Mouse (Mus musculus) hindbrain, embryonic 13.5 days (tissue): ENCODE measurements around the gene Zic1. TPM values are rescaled to one million over a fixed set of nuclear protein-coding genes. Genes with fewer than 3 reads are reported as not detected.

Source experiments
- ATAC-seq: fragments of 200-750 bp; cut with Nextera tagmentation; 2 replicates; pipeline ENCODE4 v1.8.0; 2017; ENCODE audit warnings: moderate TSS enrichment; ENCODE audit not compliant: low FRiP score
- H3K27ac ChIP-seq: fragments of 300-500 bp; sonication (generic); 2 replicates; pipeline ENCODE4 v1.5.1; 2015; ENCODE audit warnings: inconsistent platforms, mild to moderate bottlenecking, moderate library complexity
- H3K27me3 ChIP-seq: fragments of 300-500 bp; sonication (generic); 2 replicates; pipeline ENCODE4 v1.6.1; 2015; ENCODE audit warnings: mild to moderate bottlenecking, inconsistent platforms
- H3K36me3 ChIP-seq: fragments of 300-500 bp; sonication (generic); 2 replicates; pipeline ENCODE4 v1.6.1; 2015; ENCODE audit warnings: mild to moderate bottlenecking, inconsistent platforms
- H3K4me1 ChIP-seq: fragments of 300-500 bp; sonication (generic); replicated peaks from 2 replicates; pipeline ENCODE4 v1.6.1; 2015; ENCODE audit warnings: inconsistent platforms
- H3K4me2 ChIP-seq: fragments of 300-500 bp; sonication (generic); 2 replicates; pipeline ENCODE4 v1.6.1; 2015; ENCODE audit warnings: inconsistent platforms, mild to moderate bottlenecking, moderate library complexity
- H3K4me3 ChIP-seq: fragments of 300-500 bp; sonication (generic); 2 replicates; pipeline ENCODE4 v1.5.1; 2015; ENCODE audit warnings: mild to moderate bottlenecking, inconsistent platforms
- H3K9ac ChIP-seq: fragments of 300-500 bp; sonication (generic); 2 replicates; pipeline ENCODE4 v1.6.1; 2015; ENCODE audit warnings: mild to moderate bottlenecking, inconsistent platforms
- H3K9me3 ChIP-seq: fragments of 300-500 bp; sonication (generic); 2 replicates; pipeline ENCODE4 v1.6.1; 2016; ENCODE audit warnings: inconsistent platforms
- WGBS: fragments of 180-500 bp; shearing (Covaris S2); methylation state at CpG from one replicate; pipeline ENCODE4 v1.1.7; 2015; 5-methylcytosine and 5-hydroxymethylcytosine counted together
- polyA plus RNA-seq: library from polyadenylated mRNA; unstranded; fragments of >200 nt; fragmentation: Nextera tagmentation; extraction: Ambion mirVana; gene quantifications from 2 replicates; pipeline ENCODE4 v1.2.1, GENCODE M21; 2015

Zic1 gene
- polyA plus RNA-seq, 1 experiment from 2014 or later, result 21.3 TPM

DNA sequence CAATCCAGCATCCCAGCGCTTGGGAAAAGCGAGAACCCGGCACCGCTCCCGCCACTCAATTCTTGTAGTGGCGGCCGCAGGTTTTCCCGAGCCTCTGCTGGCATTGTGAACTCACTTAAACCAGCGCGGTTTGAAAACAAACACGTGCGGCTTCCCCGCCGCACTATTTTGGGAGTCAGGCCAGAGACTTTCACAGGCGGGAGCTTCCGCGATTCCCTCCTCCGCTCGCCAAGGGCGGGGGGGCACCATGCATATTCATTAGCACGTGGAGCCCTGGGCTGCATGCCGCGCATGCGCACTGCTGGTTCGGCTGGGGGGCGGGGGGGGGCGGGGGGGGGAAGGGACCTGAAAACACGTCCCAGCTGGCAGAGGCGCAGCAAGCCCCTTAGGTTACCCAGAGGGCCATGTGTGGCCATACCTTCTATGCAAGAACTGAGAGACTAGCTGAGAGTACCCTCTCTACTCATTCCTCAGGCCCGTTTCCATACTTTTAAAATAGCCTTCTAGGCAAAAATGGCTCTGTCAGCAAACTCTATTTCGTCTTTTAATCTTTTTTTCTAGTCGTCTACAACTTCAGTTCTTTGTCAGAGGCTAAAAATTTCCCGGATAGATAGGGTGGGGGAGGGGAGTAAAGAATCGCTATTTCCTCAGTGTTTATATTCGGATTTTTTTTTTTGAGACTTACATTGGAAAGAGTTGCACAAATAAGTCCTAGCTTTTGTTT lies 9.8 kb downstream of the Zic1 start:
- Histone ChIP-seq H3K9ac (peak overlapping the region; percentile 70), H3K27me3 (peaks cover 75% of the 10 kb centered on the region), H3K9me3 (no peaks in the 10 kb centered on the region), H3K4me2 (peak overlapping the region; percentile 53), H3K4me3 (peak overlapping the region; percentile 33), H3K27ac (peak overlapping the region; percentile 85), H3K36me3 (no peaks in the 10 kb centered on the region), H3K4me1 (peaks cover 34% of the 10 kb centered on the region)
- WGBS, result 1% methylated on average over 30 of the region's 35 CpGs
- peak; percentile 84 for ATAC-seq

DNA sequence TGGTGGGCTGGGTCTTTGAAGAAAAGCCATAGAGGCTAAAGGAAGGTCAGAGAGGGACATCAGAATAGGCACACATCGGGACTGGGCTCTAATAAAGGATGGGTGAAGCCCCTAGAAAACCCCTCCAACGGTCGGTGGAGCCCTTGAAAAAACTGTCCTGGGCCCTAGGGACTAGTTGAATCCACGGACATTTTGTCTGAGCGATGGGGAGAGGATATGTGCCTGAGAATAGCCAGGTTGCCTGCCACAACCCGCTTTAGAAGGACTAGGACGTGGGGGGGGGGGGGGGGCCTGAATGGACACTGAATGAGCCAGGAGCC lies 10.4 kb downstream of the Zic1 start:
- no peaks in the 10 kb centered on the region for H3K9me3 ChIP-seq
- peak overlapping the region; percentile 53 for H3K4me2 ChIP-seq
- H3K4me3 ChIP-seq, result peak overlapping the region; percentile 33
- no peak; the same call in 1 of the 2 replicates for ATAC-seq
- peak overlapping the region; percentile 85 for H3K27ac ChIP-seq
- peaks cover 36% of the 10 kb centered on the region for H3K4me1 ChIP-seq
- 1% methylated on average over 7 of the region's 7 CpGs for whole genome bisulfite sequencing
- H3K36me3 ChIP-seq, result no peaks in the 10 kb centered on the region
- H3K27me3 ChIP-seq, result peaks cover 81% of the 10 kb centered on the region
- H3K9ac ChIP-seq, result peak overlapping the region; percentile 70

DNA sequence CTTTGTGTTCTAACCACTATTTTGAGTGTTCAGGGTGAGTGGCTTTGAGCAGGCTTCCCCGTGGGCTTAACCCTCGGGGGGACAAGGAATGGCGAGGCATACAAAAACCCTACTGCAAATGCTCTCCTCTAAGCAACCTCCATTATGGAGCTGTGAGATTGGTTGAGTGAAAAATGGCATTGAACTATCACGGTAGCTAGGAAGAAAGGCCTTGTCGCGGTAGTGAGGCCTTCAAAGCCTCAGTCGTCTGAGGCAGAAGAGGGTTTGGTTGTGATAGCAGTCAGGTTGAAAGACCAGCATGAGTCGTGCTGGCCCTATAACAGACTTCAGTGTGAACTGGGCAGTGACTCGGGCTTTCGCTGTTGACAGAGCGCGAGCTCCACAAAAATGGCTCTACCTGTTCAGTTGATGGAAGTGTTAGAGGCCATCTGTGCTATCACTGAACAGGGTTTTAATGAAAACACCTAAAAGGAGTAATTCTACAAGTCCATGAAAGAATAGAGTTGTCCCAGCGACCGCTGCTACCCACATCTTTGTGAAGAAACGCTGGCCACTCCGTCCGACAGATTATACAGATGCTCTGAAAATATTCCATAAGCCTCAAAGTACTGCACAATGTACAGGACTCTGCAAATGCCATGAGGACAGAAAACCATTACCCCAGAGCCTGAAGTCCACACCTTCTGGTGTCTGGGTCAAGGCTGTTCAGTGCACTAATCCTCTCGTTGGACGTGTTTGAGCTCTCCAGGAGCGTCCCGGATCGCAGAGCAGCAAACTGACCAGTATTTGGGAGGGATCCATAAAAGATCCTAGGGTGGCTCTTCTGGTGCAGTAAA lies 11.0 kb downstream of the Zic1 start:
- Histone ChIP-seq H3K27me3 (peaks cover 83% of the 10 kb centered on the region), H3K27ac (peak overlapping the region; percentile 85), H3K9me3 (no peaks in the 10 kb centered on the region), H3K4me2 (peak overlapping the region; percentile 53), H3K4me3 (peak overlapping the region; percentile 33), H3K9ac (peak overlapping the region; percentile 70), H3K36me3 (no peaks in the 10 kb centered on the region), H3K4me1 (peaks cover 36% of the 10 kb centered on the region)
- WGBS, result 7% methylated on average over 22 of the region's 22 CpGs
- peak; percentile 7; the same call in 1 of the 2 replicates for ATAC-seq

DNA sequence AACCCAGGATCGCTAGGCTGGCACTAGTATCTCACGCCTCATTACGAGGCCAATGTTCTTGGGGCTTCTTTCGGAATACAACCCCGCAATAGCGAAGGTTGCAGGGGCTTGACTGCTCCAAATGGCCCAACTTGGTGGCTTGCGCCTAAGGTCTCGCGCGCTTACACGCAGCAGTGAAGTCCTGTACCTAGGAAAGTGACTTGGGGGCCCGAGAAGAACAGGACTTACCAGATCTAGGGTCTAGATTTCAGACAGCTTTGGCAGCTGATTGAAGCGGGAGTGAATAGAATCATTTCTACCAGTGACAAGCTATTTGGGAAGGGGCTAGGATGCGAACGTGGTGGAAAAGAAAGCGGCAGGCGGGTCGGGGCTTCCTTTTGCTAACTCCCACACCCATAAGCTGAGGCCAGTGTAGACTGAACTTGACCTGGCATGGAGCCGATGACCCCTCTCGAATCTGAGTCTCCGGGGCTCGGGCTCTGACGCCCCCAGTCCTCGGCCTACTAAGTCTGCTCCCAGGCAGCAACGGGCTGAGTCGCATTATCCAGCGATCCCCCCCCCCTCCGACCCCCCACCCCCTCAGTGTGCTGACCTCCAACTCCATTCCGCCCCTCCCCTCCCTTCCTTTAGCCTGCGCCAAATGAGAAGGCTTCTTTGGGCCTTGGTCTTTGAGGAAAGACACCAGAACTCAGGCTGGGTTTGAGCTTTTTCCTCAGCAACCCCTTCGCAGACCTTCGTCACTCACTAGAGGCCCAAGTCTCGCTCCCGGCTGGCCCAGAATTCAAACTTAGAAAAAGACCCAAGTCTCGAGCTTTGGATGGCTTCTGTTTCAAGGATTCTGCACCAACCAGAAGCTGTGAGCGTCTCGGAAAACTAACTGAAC lies 11.8 kb downstream of the Zic1 start:
- peak overlapping the region; percentile 33 for H3K4me3 ChIP-seq
- peak overlapping the region; percentile 70 for H3K9ac ChIP-seq
- peak overlapping the region; percentile 53 for H3K4me2 ChIP-seq
- peaks cover 80% of the 10 kb centered on the region for H3K27me3 ChIP-seq
- H3K4me1 ChIP-seq, result peaks cover 36% of the 10 kb centered on the region
- ATAC-seq, result no peak
- H3K36me3 ChIP-seq, result no peaks in the 10 kb centered on the region
- peak overlapping the region; percentile 85 for H3K27ac ChIP-seq
- 4% methylated on average over 36 of the region's 37 CpGs for WGBS
- H3K9me3 ChIP-seq, result no peaks in the 10 kb centered on the region

DNA sequence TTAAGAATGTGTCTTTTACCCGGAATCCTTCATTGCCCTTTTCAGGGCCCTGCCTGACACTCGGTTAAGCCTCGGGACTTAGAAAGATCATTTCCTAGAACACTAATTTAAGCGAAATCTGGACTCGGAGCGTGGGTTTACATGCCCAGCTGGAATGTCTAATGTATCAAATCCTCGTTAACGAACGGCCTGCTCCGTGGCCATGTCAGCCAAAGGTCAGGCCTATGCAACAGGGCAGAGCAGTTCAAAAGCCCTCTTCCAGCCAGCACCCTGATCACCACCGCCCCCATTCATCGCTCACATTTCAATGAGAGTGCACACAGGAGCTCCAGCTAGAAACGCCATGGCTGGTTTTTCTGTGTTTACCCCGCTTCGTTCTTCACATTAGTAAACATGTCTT lies 12.8 kb downstream of the Zic1 start:
- H3K4me3 ChIP-seq, result peak overlapping the region; percentile 31

DNA sequence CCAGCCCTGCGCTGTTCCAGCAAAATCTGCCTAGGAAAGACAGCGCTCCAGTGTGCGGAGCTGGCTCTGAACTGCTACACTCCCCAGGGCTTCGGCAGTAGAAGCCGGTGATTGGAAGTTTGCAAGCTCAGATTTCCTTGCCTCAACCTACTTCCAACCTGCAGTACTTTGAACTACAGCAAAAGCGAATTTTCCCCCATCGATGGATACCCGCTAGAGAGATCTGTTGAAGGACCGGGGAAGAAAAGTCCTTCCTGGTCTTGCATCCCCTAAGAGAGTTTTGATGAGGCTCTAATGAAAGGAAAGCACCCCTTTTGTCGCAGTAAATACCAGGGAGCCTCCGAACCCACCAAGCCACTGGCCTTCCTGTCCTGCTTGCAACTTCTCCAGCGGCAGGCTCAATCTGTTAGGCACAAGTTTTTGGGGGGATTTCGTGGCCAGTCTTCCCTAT lies 13.6 kb downstream of the Zic1 start:
- WGBS, result 2% methylated on average over 13 of the region's 13 CpGs
- H3K27me3 ChIP-seq, result peaks cover 73% of the 10 kb centered on the region
- H3K36me3 ChIP-seq, result no peaks in the 10 kb centered on the region
- H3K4me2 ChIP-seq, result peak overlapping the region; percentile 53
- no peaks in the 10 kb centered on the region for H3K9me3 ChIP-seq
- peaks cover 34% of the 10 kb centered on the region for H3K4me1 ChIP-seq
- H3K27ac ChIP-seq, result peak overlapping the region; percentile 81
- peak overlapping the region; percentile 31 for H3K4me3 ChIP-seq
- peak overlapping the region; percentile 70 for H3K9ac ChIP-seq
- ATAC-seq, result no peak

More for the DNA sequence above, 12.8 kb downstream of the Zic1 start:
- peaks cover 77% of the 10 kb centered on the region for H3K27me3 ChIP-seq
- peak overlapping the region; percentile 70 for H3K9ac ChIP-seq
- no peak for ATAC-seq
- WGBS, result 1% methylated on average over 15 of the region's 15 CpGs
- H3K4me2 ChIP-seq, result peak overlapping the region; percentile 53
- H3K9me3 ChIP-seq, result no peaks in the 10 kb centered on the region
- no peaks in the 10 kb centered on the region for H3K36me3 ChIP-seq
- H3K27ac ChIP-seq, result peak overlapping the region; percentile 85
- H3K4me1 ChIP-seq, result peaks cover 36% of the 10 kb centered on the region

DNA sequence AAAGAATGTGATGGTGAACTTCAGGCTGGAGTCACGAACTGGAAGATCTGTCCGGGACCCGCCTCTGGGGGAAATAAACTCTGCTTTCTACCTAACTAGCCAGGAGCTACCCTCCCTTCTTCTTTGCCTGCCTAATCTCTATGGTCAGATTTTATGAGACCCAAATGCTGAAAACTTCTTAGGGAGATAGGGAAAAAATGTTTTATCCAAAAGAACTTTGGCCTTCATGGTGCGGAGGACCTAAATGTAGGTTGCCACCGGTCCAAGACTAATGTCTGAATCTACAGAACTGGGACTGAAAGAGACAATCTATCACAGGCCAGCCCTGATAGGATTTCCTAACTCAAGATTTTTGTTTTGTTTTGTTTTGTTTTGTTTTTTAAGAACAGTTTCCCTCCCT lies 14.2 kb downstream of the Zic1 start:
- peaks cover 34% of the 10 kb centered on the region for H3K4me1 ChIP-seq
- 5% methylated on average over 5 of the region's 5 CpGs for WGBS
- H3K27ac ChIP-seq, result peak overlapping the region; percentile 79
- peak overlapping the region; percentile 31 for H3K4me3 ChIP-seq
- H3K9me3 ChIP-seq, result no peaks in the 10 kb centered on the region
- no peak for ATAC-seq
- peaks cover 67% of the 10 kb centered on the region for H3K27me3 ChIP-seq
- H3K36me3 ChIP-seq, result no peaks in the 10 kb centered on the region
- H3K4me2 ChIP-seq, result peak overlapping the region; percentile 53
- H3K9ac ChIP-seq, result peak overlapping the region; percentile 57

DNA sequence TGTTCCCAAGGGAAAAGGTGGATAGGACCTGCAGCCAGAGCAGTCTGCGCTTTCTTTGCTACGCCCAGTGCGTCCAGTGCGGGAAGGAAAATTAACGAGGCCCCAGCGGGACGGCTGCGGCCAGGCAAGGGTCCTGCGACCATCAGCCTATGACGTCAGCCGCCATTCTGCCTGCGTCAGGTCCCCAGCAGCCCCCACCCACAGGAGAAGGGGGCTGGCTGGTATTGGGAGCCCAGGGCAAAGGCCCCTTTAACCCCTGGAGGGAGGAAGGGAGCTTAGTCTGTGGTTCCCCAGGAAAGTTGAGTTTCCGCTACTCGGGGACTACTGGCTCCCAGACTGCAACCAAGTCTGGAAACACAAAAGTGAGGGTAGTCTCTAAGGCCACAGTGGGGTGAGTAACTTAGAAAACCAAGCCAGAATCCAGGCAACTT lies 14.7 kb downstream of the Zic1 start:
- Histone ChIP-seq H3K36me3 (no peaks in the 10 kb centered on the region), H3K9ac (peak overlapping the region; percentile 57), H3K4me2 (peak overlapping the region; percentile 53), H3K27me3 (peaks cover 67% of the 10 kb centered on the region), H3K4me1 (peaks cover 32% of the 10 kb centered on the region), H3K27ac (peak overlapping the region; percentile 79), H3K9me3 (no peaks in the 10 kb centered on the region), H3K4me3 (peak overlapping the region; percentile 31)
- peak; percentile 29 for ATAC-seq
- under 1% methylated on average over 14 of the region's 14 CpGs for WGBS

DNA sequence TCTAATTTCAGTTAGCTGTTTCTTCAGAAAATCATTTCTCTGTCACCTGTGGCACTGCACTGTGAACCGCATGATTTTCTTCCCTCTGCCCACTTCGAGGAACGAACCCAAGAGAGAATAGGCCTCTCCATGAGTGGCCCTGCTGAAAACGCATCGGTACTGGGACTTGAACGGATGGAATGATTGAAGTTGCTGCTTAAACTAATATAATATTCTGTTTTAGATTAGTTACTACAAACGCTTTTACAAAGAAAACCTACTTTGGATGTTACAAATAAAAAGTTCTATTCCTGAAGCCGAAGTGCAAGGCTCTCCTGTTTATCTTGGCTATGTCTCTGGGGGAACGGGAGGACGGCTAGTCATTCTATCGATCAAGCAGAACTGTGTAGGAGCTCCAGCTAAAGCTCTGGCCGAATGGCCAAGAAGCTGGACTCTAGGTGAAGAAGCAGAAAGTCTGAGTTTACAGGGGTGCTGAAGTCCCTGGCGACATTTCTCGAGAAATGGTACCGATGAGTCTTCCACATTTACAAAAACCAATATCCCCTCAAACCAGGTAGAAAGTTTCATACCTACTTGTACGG lies 15.3 kb downstream of the Zic1 start:
- H3K4me1 ChIP-seq, result peaks cover 26% of the 10 kb centered on the region
- H3K27me3 ChIP-seq, result peaks cover 63% of the 10 kb centered on the region
- no peaks in the 10 kb centered on the region for H3K36me3 ChIP-seq
- peak overlapping the region; percentile 79 for H3K27ac ChIP-seq
- peak overlapping the region; percentile 53 for H3K4me2 ChIP-seq
- H3K4me3 ChIP-seq, result peak overlapping the region; percentile 31
- no peaks in the 10 kb centered on the region for H3K9me3 ChIP-seq
- 3% methylated on average over 16 of the region's 16 CpGs for WGBS
- no peak for ATAC-seq
- H3K9ac ChIP-seq, result peak overlapping the region; percentile 57

DNA sequence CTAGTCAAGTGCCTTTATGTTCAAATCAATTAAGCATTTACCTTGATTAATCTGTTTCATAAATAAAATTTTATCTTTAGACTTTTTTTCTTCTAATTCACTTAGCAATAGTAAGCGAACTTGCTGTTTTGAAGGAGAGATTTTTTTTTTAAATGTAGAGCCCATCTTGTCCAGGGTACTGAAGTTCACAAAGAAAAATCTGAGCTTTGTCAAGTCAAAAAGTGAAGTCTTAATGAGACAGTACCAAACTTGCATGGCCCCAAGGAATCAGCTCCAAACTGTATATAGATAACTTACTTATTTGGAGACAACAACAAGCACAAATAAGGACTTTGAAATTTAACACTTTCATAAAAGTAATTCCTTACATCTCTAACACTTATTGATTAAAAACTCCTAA lies 16.9 kb downstream of the Zic1 start:
- no peak for ATAC-seq
- no peak overlapping the region for H3K9ac ChIP-seq
- H3K36me3 ChIP-seq, result no peaks in the 10 kb centered on the region
- no peaks in the 10 kb centered on the region for H3K9me3 ChIP-seq
- H3K4me3 ChIP-seq, result no peak overlapping the region
- 38% methylated on average over 1 of the region's 1 CpGs for WGBS
- peaks cover 51% of the 10 kb centered on the region for H3K27me3 ChIP-seq
- no peak overlapping the region for H3K27ac ChIP-seq
- peaks cover 13% of the 10 kb centered on the region for H3K4me1 ChIP-seq
- no peak overlapping the region for H3K4me2 ChIP-seq

DNA sequence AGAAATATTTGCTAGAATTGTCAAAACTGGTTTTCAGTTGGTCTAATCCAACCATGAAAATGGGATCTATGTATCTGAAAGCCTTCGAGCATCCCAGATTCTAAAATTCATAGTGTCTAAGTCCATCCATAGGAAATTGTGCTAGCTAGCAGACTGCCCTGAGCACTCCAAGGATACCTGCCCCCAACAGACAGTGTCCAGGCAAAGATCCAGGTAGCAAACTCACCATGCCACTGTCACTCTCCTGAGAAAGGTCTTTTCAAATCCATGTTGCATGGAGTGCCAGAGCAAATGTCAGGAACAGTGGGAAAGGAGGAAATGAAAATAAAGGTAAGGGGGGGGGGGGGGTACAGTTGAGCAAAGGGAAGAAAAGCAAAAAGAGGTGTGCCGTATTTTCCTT lies 18.0 kb downstream of the Zic1 start:
- Histone ChIP-seq H3K4me3 (no peak overlapping the region), H3K4me1 (peaks cover 4% of the 10 kb centered on the region; the same call in 1 of the 2 replicates), H3K27ac (no peak overlapping the region), H3K9ac (no peak overlapping the region), H3K36me3 (no peaks in the 10 kb centered on the region), H3K27me3 (peaks cover 43% of the 10 kb centered on the region), H3K9me3 (no peaks in the 10 kb centered on the region), H3K4me2 (no peak overlapping the region)
- no peak for ATAC-seq
- WGBS, result 80% methylated on average over 2 of the region's 2 CpGs
